25 mouse cellular contexts compared by ENCODE assay signal in genomic region chr12:110480701-110481100, GRCm38 (mm10). TPM values are rescaled to one million over a fixed set of nuclear protein-coding genes. Genes with fewer than 3 reads are reported as not detected.
DNase-seq lines count a peak whose midpoint lies in the region; ATAC-seq and TF ChIP-seq lines count a peak whose summit lies in the region.
"Had no signal": no experiment of that assay in that cellular context is flagged by ENCODE, and none has a peak within 500 bp of the region (broad histone marks: within the 10 kb centered on the region; RNA-seq: fewer than 3 reads in every experiment).

No protein-coding gene starts in this region.

- TF ChIP-seq POLR2A in CH12.LX (IDR thresholded peaks at IDR 0.05; ENCODE audit: low read depth, low read length): no peak
- TF ChIP-seq POLR2A in heart, adult 2 months (IDR thresholded peaks at IDR 0.05; ENCODE audit: insufficient read depth, low read depth, low read length): no peak

- ATAC-seq in liver, embryonic 13.5 days (ENCODE audit: low read depth): no peak
- no peak for ATAC-seq in liver, embryonic 12.5 days
- ATAC-seq: forebrain, embryonic 16.5 days; hindbrain, embryonic 16.5 days; intestine, postnatal 0 days had no signal

- TF ChIP-seq CTCF in CH12.LX (conservative IDR thresholded peaks at IDR 0.05 in 1 of 2, IDR thresholded peaks at IDR 0.05 in 1 of 2; ENCODE audit: low read depth in 2 of 2, low read length in 2 of 2): no peak
- TF ChIP-seq CTCF in layer of hippocampus, adult 2 months (conservative IDR thresholded peaks at IDR 0.05): no peak
- TF ChIP-seq CTCF in heart, adult 2 months (IDR thresholded peaks at IDR 0.05): no peak

- no peak overlapping the region for H3K9ac ChIP-seq in liver, embryonic 13.5 days
- no peak overlapping the region for H3K9ac ChIP-seq in liver, embryonic 12.5 days
- H3K9ac ChIP-seq in CH12.LX (ENCODE audit: insufficient read depth, low read depth): no peak overlapping the region
- no peak overlapping the region for H3K9ac ChIP-seq in heart, adult 2 months (ENCODE audit: low read depth, low read length)
- H3K9ac ChIP-seq: heart, embryonic 12.5 days; kidney, embryonic 15.5 days; midbrain, embryonic 12.5 days; neural tube, embryonic 12.5 days had no signal

- dilution Hi-C loops in CH12.LX (cut with MboI; ENCODE audit: extremely low pct_ligation_motif_present, extremely low pct_unique_long_range_greater_than_20kb, low sequenced_read_pairs): no loop called here

- no peak for TF ChIP-seq RAD21 in CH12.LX (IDR thresholded peaks at IDR 0.05; ENCODE audit: low read depth, low read length)

- H3K4me2 ChIP-seq in liver, embryonic 13.5 days: no peak overlapping the region
- no peak overlapping the region for H3K4me2 ChIP-seq in liver, embryonic 12.5 days
- no peak overlapping the region for H3K4me2 ChIP-seq in CH12.LX (ENCODE audit: insufficient read depth, low read depth, poor library complexity, severe bottlenecking)
- H3K4me2 ChIP-seq: heart, embryonic 12.5 days; kidney, embryonic 15.5 days; midbrain, embryonic 12.5 days; neural tube, embryonic 12.5 days had no signal

- in situ Hi-C loops in CH12.LX (cut with MboI; ENCODE audit: low pct_ligation_motif_present, low pct_unique_long_range_greater_than_20kb, low sequenced_read_pairs): no loop called here

- intact Hi-C loops in heart, adult 2 months (cut with DNase I): no loop called here

- H3K27ac ChIP-seq in liver, embryonic 13.5 days: no peak overlapping the region
- no peak overlapping the region for H3K27ac ChIP-seq in liver, embryonic 12.5 days
- no peak overlapping the region for H3K27ac ChIP-seq in CH12.LX (ENCODE audit: insufficient read depth, low read depth)
- no peak overlapping the region for H3K27ac ChIP-seq in embryonic facial prominence, embryonic 10.5 days (replicated peaks)
- H3K27ac ChIP-seq in layer of hippocampus, adult 2 months: no peak overlapping the region
- H3K27ac ChIP-seq in heart, adult 2 months: no peak overlapping the region
- H3K27ac ChIP-seq: forebrain, embryonic 10.5 days; hindbrain, embryonic 10.5 days; kidney, embryonic 15.5 days; limb, embryonic 10.5 days; midbrain, embryonic 12.5 days; neural tube, embryonic 12.5 days had no signal

- WGBS in liver, embryonic 13.5 days (ENCODE audit: insufficient replicate concordance): 80% methylated on average over 4 of the region's 4 CpGs
- WGBS in liver, embryonic 12.5 days (ENCODE audit: insufficient replicate concordance): 77% methylated on average over 4 of the region's 4 CpGs
- WGBS in embryonic facial prominence, embryonic 10.5 days: 79% methylated on average over 4 of the region's 4 CpGs
- WGBS in heart, adult 2 months: 61% methylated on average over 4 of the region's 4 CpGs

- no peaks in the 10 kb centered on the region for H3K9me3 ChIP-seq in liver, embryonic 13.5 days (replicated peaks)
- H3K9me3 ChIP-seq in liver, embryonic 12.5 days (replicated peaks): no peaks in the 10 kb centered on the region
- no peaks in the 10 kb centered on the region for H3K9me3 ChIP-seq in CH12.LX (replicated peaks; ENCODE audit: low read length)
- no peaks in the 10 kb centered on the region for H3K9me3 ChIP-seq in embryonic facial prominence, embryonic 10.5 days
- H3K9me3 ChIP-seq: forebrain, embryonic 10.5 days; G1E; heart, embryonic 12.5 days; hindbrain, embryonic 10.5 days; kidney, embryonic 15.5 days; limb, embryonic 10.5 days; midbrain, embryonic 12.5 days; neural tube, embryonic 12.5 days had no signal

- H3K4me1 ChIP-seq in liver, embryonic 13.5 days (replicated peaks): peaks cover 22% of the 10 kb centered on the region
- peaks cover 25% of the 10 kb centered on the region for H3K4me1 ChIP-seq in liver, embryonic 12.5 days
- peaks cover 0 to 20% of the 10 kb centered on the region in 2 experiments; a peak in 3 of 4 replicates for H3K4me1 ChIP-seq in CH12.LX (ENCODE audit: control insufficient read depth in 1 of 2, insufficient read depth in 2 of 2)
- peaks cover 20% of the 10 kb centered on the region for H3K4me1 ChIP-seq in embryonic facial prominence, embryonic 10.5 days
- peaks cover 6% of the 10 kb centered on the region for H3K4me1 ChIP-seq in heart, adult 2 months (ENCODE audit: control insufficient read depth, insufficient read depth, low read length)

- no peaks in the 10 kb centered on the region for H3K27me3 ChIP-seq in liver, embryonic 13.5 days
- H3K27me3 ChIP-seq in liver, embryonic 12.5 days (replicated peaks): no peaks in the 10 kb centered on the region
- no peaks in the 10 kb centered on the region for H3K27me3 ChIP-seq in CH12.LX (replicated peaks)
- no peaks in the 10 kb centered on the region for H3K27me3 ChIP-seq in embryonic facial prominence, embryonic 10.5 days (replicated peaks; ENCODE audit: low read depth, poor library complexity, severe bottlenecking)
- H3K27me3 ChIP-seq in heart, adult 2 months (ENCODE audit: control insufficient read depth, insufficient read depth, low read length): no peaks in the 10 kb centered on the region
- H3K27me3 ChIP-seq: heart, embryonic 12.5 days; kidney, embryonic 15.5 days; midbrain, embryonic 12.5 days; neural tube, embryonic 12.5 days had no signal

- H3K4me3 ChIP-seq in liver, embryonic 13.5 days (replicated peaks): no peak overlapping the region
- H3K4me3 ChIP-seq in liver, embryonic 12.5 days: no peak overlapping the region
- H3K4me3 ChIP-seq in CH12.LX (replicated peaks in 1 of 3; ENCODE audit: low read depth in 2 of 3, low read length in 2 of 3, poor library complexity in 1 of 3): no peak overlapping the region
- H3K4me3 ChIP-seq in embryonic facial prominence, embryonic 10.5 days: no peak overlapping the region
- H3K4me3 ChIP-seq in layer of hippocampus, adult 2 months: no peak overlapping the region
- H3K4me3 ChIP-seq in heart, adult 2 months: no peak overlapping the region
- H3K4me3 ChIP-seq: forebrain, embryonic 10.5 days; heart, embryonic 12.5 days; hindbrain, embryonic 10.5 days; kidney, embryonic 15.5 days; limb, embryonic 10.5 days; midbrain, embryonic 12.5 days; neural tube, embryonic 12.5 days had no signal

- TF ChIP-seq EP300 in CH12.LX (IDR thresholded peaks at IDR 0.05; ENCODE audit: low read length): no peak
- no peak for TF ChIP-seq EP300 in heart, adult 2 months (IDR thresholded peaks at IDR 0.05; ENCODE audit: insufficient read depth, low read depth, low read length)

- peak; percentile 56 for DNase-seq in liver, embryonic 13.5 days
- DNase-seq in CH12.LX (ENCODE audit: extremely low read depth) (peak; percentile 39), ZHBTc4 (ENCODE audit: low read depth, low spot score) (peak; percentile 93)
- DNase-seq in naive thymus-derived CD4-positive, alpha-beta T cell, adult 2 months (ENCODE audit: low read depth): peak; percentile 43
- no peak for DNase-seq in embryonic facial prominence, embryonic 10.5 days (ENCODE audit: low spot score)
- no peak for DNase-seq in layer of hippocampus, adult 2 months (ENCODE audit: low spot score in 2 of 2)
- no peak for DNase-seq in heart, adult 2 months
- DNase-seq: adrenal gland, postnatal 25 days; cerebellum, adult 9-11 months; gastrocnemius, postnatal 10 days; heart, postnatal 10 days; right cerebral cortex, postnatal 14 days; thymus, postnatal 25 days had no signal

- peaks cover 9% of the 10 kb centered on the region; the same call in 1 of the 2 replicates for H3K36me3 ChIP-seq in liver, embryonic 13.5 days
- peaks cover 27% of the 10 kb centered on the region; the same call in 1 of the 2 replicates for H3K36me3 ChIP-seq in liver, embryonic 12.5 days
- H3K36me3 ChIP-seq in CH12.LX (replicated peaks in 1 of 2; ENCODE audit: control insufficient read depth in 1 of 2, insufficient read depth in 1 of 2, low read length in 1 of 2): peaks cover 24 to 71% of the 10 kb centered on the region in 2 experiments
- H3K36me3 ChIP-seq in embryonic facial prominence, embryonic 10.5 days (replicated peaks): peaks cover 38% of the 10 kb centered on the region
- no peaks in the 10 kb centered on the region for H3K36me3 ChIP-seq in heart, adult 2 months (ENCODE audit: control insufficient read depth, insufficient read depth, low read length)

- H3K79me2 ChIP-seq in CH12.LX (replicated peaks; ENCODE audit: control insufficient read depth, extremely low read depth, insufficient read depth, poor library complexity, severe bottlenecking): no peaks in the 10 kb centered on the region
- no peaks in the 10 kb centered on the region; the same call in 1 of the 2 replicates for H3K79me2 ChIP-seq in heart, adult 2 months (replicated peaks; ENCODE audit: control insufficient read depth, insufficient read depth, low read length)

TF ChIP-seq in CH12.LX, 34 proteins besides CTCF, POLR2A, EP300 and RAD21:
- TF ChIP-seq E2F4 (IDR thresholded peaks at IDR 0.05; ENCODE audit: insufficient replicate concordance, low read depth, low read length) (no peak), NELFE (IDR thresholded peaks at IDR 0.05; ENCODE audit: low read depth, low read length) (no peak), MAZ (IDR thresholded peaks at IDR 0.05; ENCODE audit: low read depth, low read length) (no peak), MXI1 (IDR thresholded peaks at IDR 0.05; ENCODE audit: low read depth, low read length) (no peak), SIN3A (IDR thresholded peaks at IDR 0.05; ENCODE audit: low read length) (no peak), SMC3 (IDR thresholded peaks at IDR 0.05; ENCODE audit: low read depth, low read length) (no peak), MAX (IDR thresholded peaks at IDR 0.05; ENCODE audit: low read length) (no peak)

RNA-seq across cellular contexts. Expression of gene Ppp2r5c, which starts 33.8 kb away (rescaled TPM):
- 86.2 and 97.8 TPM in 2 replicates for polyA plus RNA-seq in liver, embryonic 13.5 days (2015; fragmentation: Nextera tagmentation; extraction: Ambion mirVana)
- 103 and 105 TPM in 2 replicates for polyA plus RNA-seq in liver, embryonic 12.5 days (2016; fragmentation: Nextera tagmentation; extraction: Ambion mirVana)
- total RNA-seq in CH12.LX (2012; rRNA removed) (67.2 and 71.6 TPM in 2 replicates), CH12.LX (2014; rRNA removed) (111 and 122 TPM in 2 replicates)
- polyA plus RNA-seq in CH12.LX (2012; ENCODE audit: insufficient read length, low read depth): 78.5 and 97.7 TPM in 2 replicates
- polyA plus RNA-seq in embryonic facial prominence, embryonic 10.5 days (2016; fragmentation: Nextera tagmentation; extraction: Ambion mirVana): 141 and 143 TPM in 2 replicates
- 100 to 1,000 TPM; 243 to 252 TPM for total RNA-seq in layer of hippocampus, adult 2 months (2021)
- 10 to 100 TPM; 90.9 to 93.7 TPM for total RNA-seq in heart, adult 2 months (2021)
- polyA plus RNA-seq in heart, adult 2 months (2012; rRNA removed): 41.7 and 73.9 TPM in 2 replicates

Comparison
In these comparisons a context has a peak if more than half of its experiments do, and no peak if none do; other contexts are left out.
1. DNase-seq: peak in liver, embryonic 13.5 days (single experiment), CH12.LX (single experiment), ZHBTc4 (single experiment) and naive thymus-derived CD4-positive, alpha-beta T cell, adult 2 months (single experiment); none in embryonic facial prominence, embryonic 10.5 days (single experiment), layer of hippocampus, adult 2 months (0 of 2) and heart, adult 2 months (0 of 2).